Mouse (Mus musculus): ENCODE data around the gene Egln2. TPM values are rescaled to one million over a fixed set of nuclear protein-coding genes. Genes with fewer than 3 reads are reported as not detected.

Gene Egln2
- total RNA-seq, 2 experiments from 2014 or later: 92.9 to 103 TPM

- DNase-seq: no peak
Measured at GRCm38 (mm10) chr7:27177942-27178323, 11.3 kb upstream of the Egln2 start.

- DNase-seq: no peak
Measured at GRCm38 (mm10) chr7:27174896-27175295, 8.3 kb upstream of the Egln2 start.

GRCm38 (mm10) chr7:27174496-27174895, 7.9 kb upstream of the Egln2 start:
- DNase-seq: no peak

GRCm38 (mm10) chr7:27170981-27171380, 4.4 kb upstream of the Egln2 start:
- no peak for DNase-seq

- no peak for DNase-seq
Measured at GRCm38 (mm10) chr7:27168371-27168770, 1.8 kb upstream of the Egln2 start.

- DNase-seq: no peak
Measured at GRCm38 (mm10) chr7:27167475-27168094, 983 bp upstream of the Egln2 start.

GRCm38 (mm10) chr7:27166229-27166613, 381 bp downstream of the Egln2 start:
- peak; percentile 92 for DNase-seq

- no peak for DNase-seq
Measured at GRCm38 (mm10) chr7:27165696-27166095, 906 bp downstream of the Egln2 start.

- peak; percentile 71 for DNase-seq
Measured at GRCm38 (mm10) chr7:27165007-27165655, 1.5 kb downstream of the Egln2 start.

GRCm38 (mm10) chr7:27164112-27164947, 2.3 kb downstream of the Egln2 start:
- peak; percentile 13 for DNase-seq

- peak; percentile 62 for DNase-seq
Measured at GRCm38 (mm10) chr7:27163450-27163805, 3.2 kb downstream of the Egln2 start.

GRCm38 (mm10) chr7:27162780-27163449, 3.7 kb downstream of the Egln2 start:
- no peak for DNase-seq

- peak; percentile 46 for DNase-seq
Measured at GRCm38 (mm10) chr7:27161744-27162143, 4.9 kb downstream of the Egln2 start.

- DNase-seq: no peak
Measured at GRCm38 (mm10) chr7:27160921-27161320, 5.7 kb downstream of the Egln2 start.

GRCm38 (mm10) chr7:27159882-27160281, 6.7 kb downstream of the Egln2 start:
- peak; percentile 85 for DNase-seq

- no peak for DNase-seq
Measured at GRCm38 (mm10) chr7:27159256-27159655, 7.3 kb downstream of the Egln2 start.

- DNase-seq: no peak
Measured at GRCm38 (mm10) chr7:27158171-27158570, 8.4 kb downstream of the Egln2 start.

- no peak for DNase-seq
Measured at GRCm38 (mm10) chr7:27156005-27156404, 10.6 kb downstream of the Egln2 start.

GRCm38 (mm10) chr7:27153205-27153764, 13.3 kb downstream of the Egln2 start, which contains the start of gene Cyp2t4:
TSS of gene Cyp2t4 (plus strand) at chr7:27153714.
- peak; percentile 69 for DNase-seq

GRCm38 (mm10) chr7:27136410-27136996, 30.1 kb downstream of the Egln2 start:
- DNase-seq: no peak

- no peak for DNase-seq
Measured at GRCm38 (mm10) chr7:27133757-27134156, 32.8 kb downstream of the Egln2 start.

GRCm38 (mm10) chr7:27133156-27133555, 33.4 kb downstream of the Egln2 start:
- DNase-seq: no peak
